11 mouse cellular contexts compared by ENCODE assay signal in the genomic region with DNA sequence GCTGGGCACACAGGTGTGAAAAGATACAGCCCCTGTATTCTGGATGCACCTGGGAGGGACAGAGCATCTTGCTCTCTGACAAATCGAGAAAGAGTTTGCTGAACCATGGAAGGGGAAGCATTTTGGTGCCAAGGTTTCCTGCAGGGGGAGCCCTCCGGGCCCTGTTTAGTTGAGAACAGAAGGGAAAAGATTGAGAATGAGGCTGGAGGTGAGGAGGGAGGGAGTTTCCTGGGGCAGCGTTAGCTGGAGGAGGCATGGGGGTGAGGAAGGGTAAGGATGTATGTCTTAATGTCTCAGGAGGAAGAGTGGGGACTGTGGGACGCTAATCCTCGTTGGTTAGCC. TPM values are rescaled to one million over a fixed set of nuclear protein-coding genes. Genes with fewer than 3 reads are reported as not detected.
DNase-seq lines count a peak whose midpoint lies in the region; ATAC-seq and TF ChIP-seq lines count a peak whose summit lies in the region.
"Had no signal": no experiment of that assay in that cellular context is flagged by ENCODE, and none has a peak within 500 bp of the region (broad histone marks: within the 10 kb centered on the region; RNA-seq: fewer than 3 reads in every experiment).

No protein-coding gene starts in this region.

- no peak for DNase-seq in heart, postnatal 25 days (ENCODE audit: low spot score)
- DNase-seq in Patski (ENCODE audit: low read depth, low spot score), result no peak
- DNase-seq in layer of hippocampus, postnatal 14 days (ENCODE audit: low spot score in 2 of 2), result peak; percentile 25 to 32
- DNase-seq in midbrain, postnatal 0 days (ENCODE audit: low spot score), result peak; percentile 61
- no peak for DNase-seq in heart, postnatal 36 days

- WGBS in heart, embryonic 14.5 days, result 7% methylated on average over 5 of the region's 5 CpGs
- 5% methylated on average over 5 of the region's 5 CpGs for WGBS in forebrain, embryonic 12.5 days
- WGBS in midbrain, postnatal 0 days, result 4% methylated on average over 5 of the region's 5 CpGs

- TF ChIP-seq CTCF in Patski (IDR thresholded peaks at IDR 0.05), result peak; percentile 36
- peak; percentile 67 for TF ChIP-seq CTCF in midbrain, postnatal 0 days (IDR thresholded peaks at IDR 0.05)

- in situ Hi-C loops in Patski (cut with MboI; ENCODE audit: low pct_unique_long_range_greater_than_20kb), result no loop called here

- H3K36me3 ChIP-seq in heart, embryonic 14.5 days (ENCODE audit: control insufficient read depth, insufficient read depth, low read length), result no peaks in the 10 kb centered on the region
- H3K36me3 ChIP-seq in forebrain, embryonic 12.5 days (replicated peaks), result no peaks in the 10 kb centered on the region
- H3K36me3 ChIP-seq in midbrain, postnatal 0 days (ENCODE audit: insufficient read depth, low read length), result no peaks in the 10 kb centered on the region

- no peak overlapping the region for H3K9ac ChIP-seq in heart, embryonic 14.5 days (ENCODE audit: low read length)
- H3K9ac ChIP-seq in forebrain, embryonic 12.5 days, result peak overlapping the region; percentile 25; the same call in 1 of the 2 replicates
- no peak overlapping the region for H3K9ac ChIP-seq in midbrain, postnatal 0 days (replicated peaks; ENCODE audit: low read length, poor library complexity, severe bottlenecking)

- POLR2A ChIA-PET in Patski (lab: Charles Lee), result no interaction called here

- H3K4me2 ChIP-seq in heart, embryonic 14.5 days (ENCODE audit: low read length), result 0 out of 2 replicates have a peak overlapping the region, but pooled peaks have one; percentile 7
- peak overlapping the region; percentile 43 for H3K4me2 ChIP-seq in forebrain, embryonic 12.5 days
- no peak overlapping the region for H3K4me2 ChIP-seq in midbrain, postnatal 0 days (ENCODE audit: low read depth, low read length, poor library complexity, severe bottlenecking)

- intact Hi-C loops in heart, postnatal 25 days (cut with DNase I), result no loop called here
- intact Hi-C loops in heart, postnatal 36 days (cut with DNase I), result no loop called here

- H3K27ac ChIP-seq in heart, embryonic 14.5 days (replicated peaks in 1 of 2; ENCODE audit: control insufficient read depth in 1 of 2, insufficient read depth in 1 of 2, low read depth in 2 of 2, low read length in 2 of 2), result no peak overlapping the region
- H3K27ac ChIP-seq in forebrain, embryonic 12.5 days, result 0 out of 2 replicates have a peak overlapping the region, but pooled peaks have one; percentile 42
- H3K27ac ChIP-seq in midbrain, postnatal 0 days (ENCODE audit: low read depth, low read length), result no peak overlapping the region

- H3K4me3 ChIP-seq in heart, embryonic 14.5 days (ENCODE audit: control insufficient read depth in 1 of 2, insufficient read depth in 1 of 2, low read depth in 1 of 2, low read length in 2 of 2), result no peak overlapping the region
- H3K4me3 ChIP-seq in forebrain, embryonic 12.5 days (replicated peaks), result no peak overlapping the region
- H3K4me3 ChIP-seq in midbrain, postnatal 0 days (ENCODE audit: low read depth, low read length), result no peak overlapping the region

- H3K9me3 ChIP-seq in heart, embryonic 14.5 days (ENCODE audit: control insufficient read depth, low read length), result no peaks in the 10 kb centered on the region
- no peaks in the 10 kb centered on the region for H3K9me3 ChIP-seq in forebrain, embryonic 12.5 days
- no peaks in the 10 kb centered on the region for H3K9me3 ChIP-seq in midbrain, postnatal 0 days (ENCODE audit: low read length)

- H3K4me1 ChIP-seq in heart, embryonic 14.5 days (ENCODE audit: control insufficient read depth in 2 of 2, insufficient read depth in 2 of 2, low read length in 2 of 2), result peaks cover 0 to 2% of the 10 kb centered on the region in 2 experiments; a peak in 2 of 4 replicates
- H3K4me1 ChIP-seq in forebrain, embryonic 12.5 days, result peaks cover 24% of the 10 kb centered on the region
- H3K4me1 ChIP-seq in midbrain, postnatal 0 days (ENCODE audit: insufficient read depth, low read length), result no peaks in the 10 kb centered on the region; the same call in 1 of the 2 replicates

- H3K27me3 ChIP-seq in heart, embryonic 14.5 days (ENCODE audit: control insufficient read depth, insufficient read depth, low read length), result peaks cover 16% of the 10 kb centered on the region
- no peaks in the 10 kb centered on the region for H3K27me3 ChIP-seq in Patski
- peaks cover 88% of the 10 kb centered on the region for H3K27me3 ChIP-seq in forebrain, embryonic 12.5 days
- H3K27me3 ChIP-seq in midbrain, postnatal 0 days (ENCODE audit: insufficient read depth, low read length), result no peaks in the 10 kb centered on the region

- CTCF ChIA-PET in Patski (lab: Charles Lee), result no interaction called here

- no peak for ATAC-seq in heart, embryonic 14.5 days (ENCODE audit: insufficient number of reproducible peaks, insufficient read depth, low FRiP score, low read depth)
- no peak for ATAC-seq in Patski
- peak; percentile 23; the same call in 1 of the 2 replicates for ATAC-seq in forebrain, embryonic 12.5 days (ENCODE audit: low FRiP score)
- 0 out of 2 replicates have a peak, but pooled peaks have one; percentile 27 for ATAC-seq in midbrain, postnatal 0 days (ENCODE audit: low FRiP score)
- no peak for ATAC-seq in erythroid progenitor cell, adult 5-6 weeks (replicated peaks; ENCODE audit: low FRiP score, poor library complexity, severe bottlenecking)

RNA-seq across cellular contexts. Expression of a gene that starts 38.4 kb away (rescaled TPM):
- 118 and 121 TPM in 2 replicates for polyA plus RNA-seq in heart, embryonic 14.5 days (2014; fragmentation: Nextera tagmentation; extraction: Ambion mirVana)
- total RNA-seq in heart, postnatal 25 days (2021), result 10 to 100 TPM; 32.5 to 32.8 TPM
- 137 TPM for polyA plus RNA-seq in Patski (2021)
- 247 and 249 TPM in 2 replicates for polyA plus RNA-seq in forebrain, embryonic 12.5 days (2016; fragmentation: Nextera tagmentation; extraction: Ambion mirVana)
- 10 to 100 TPM; 52.9 to 56.1 TPM for total RNA-seq in layer of hippocampus, postnatal 14 days (2021)
- total RNA-seq in midbrain, postnatal 0 days (2014; rRNA removed), result 101 and 106 TPM in 2 replicates
- polyA plus RNA-seq in midbrain, postnatal 0 days (2015; fragmentation: Nextera tagmentation; extraction: Ambion mirVana), result 120 and 125 TPM in 2 replicates
- 177 and 201 TPM in 2 replicates for total RNA-seq in erythroid progenitor cell, adult 5-6 weeks (2015; ENCODE audit: low replicate concordance)
- total RNA-seq in erythroid progenitor cell, adult 5-6 weeks (2017; ENCODE audit: low replicate concordance), result 147 and 174 TPM in 2 replicates
- 10 to 100 TPM; 26.6 to 34.1 TPM for total RNA-seq in heart, postnatal 36 days (2021)

RNA-seq across cellular contexts. Expression of a gene that starts 49.9 kb away (rescaled TPM):
- polyA plus RNA-seq in heart, embryonic 14.5 days (2014; fragmentation: Nextera tagmentation; extraction: Ambion mirVana), result 0.07 TPM in 1 of 2 replicates, not detected in the other
- total RNA-seq in heart, postnatal 25 days (2021), result not detected
- polyA plus RNA-seq in Patski (2021), result 0.53 TPM
- polyA plus RNA-seq in forebrain, embryonic 12.5 days (2016; fragmentation: Nextera tagmentation; extraction: Ambion mirVana), result 0.96 and 1.6 TPM in 2 replicates
- not detected for total RNA-seq in layer of hippocampus, postnatal 14 days (2021)
- total RNA-seq in midbrain, postnatal 0 days (2014; rRNA removed), result 0.71 and 1.3 TPM in 2 replicates
- 0.66 and 1.0 TPM in 2 replicates for polyA plus RNA-seq in midbrain, postnatal 0 days (2015; fragmentation: Nextera tagmentation; extraction: Ambion mirVana)
- total RNA-seq in erythroid progenitor cell, adult 5-6 weeks (2015; ENCODE audit: low replicate concordance), result not detected in 2 replicates
- not detected in 2 replicates for total RNA-seq in erythroid progenitor cell, adult 5-6 weeks (2017; ENCODE audit: low replicate concordance)
- not detected for total RNA-seq in heart, postnatal 36 days (2021)
- total RNA-seq: neutrophil, adult 5-6 weeks had no signal
- polyA plus RNA-seq: heart, postnatal 0 days had no signal

RNA-seq across cellular contexts. Expression of a gene that starts 55.8 kb away (rescaled TPM):
- polyA plus RNA-seq in heart, embryonic 14.5 days (2014; fragmentation: Nextera tagmentation; extraction: Ambion mirVana), result 0.14 TPM in 1 of 2 replicates, not detected in the other
- total RNA-seq in heart, postnatal 25 days (2021), result not detected
- 0.06 TPM for polyA plus RNA-seq in Patski (2021)
- 0.64 and 0.79 TPM in 2 replicates for polyA plus RNA-seq in forebrain, embryonic 12.5 days (2016; fragmentation: Nextera tagmentation; extraction: Ambion mirVana)
- not detected for total RNA-seq in layer of hippocampus, postnatal 14 days (2021)
- total RNA-seq in midbrain, postnatal 0 days (2014; rRNA removed), result 0.80 and 0.88 TPM in 2 replicates
- 0.86 and 1.2 TPM in 2 replicates for polyA plus RNA-seq in midbrain, postnatal 0 days (2015; fragmentation: Nextera tagmentation; extraction: Ambion mirVana)
- not detected in 2 replicates for total RNA-seq in erythroid progenitor cell, adult 5-6 weeks (2015; ENCODE audit: low replicate concordance)
- not detected in 2 replicates for total RNA-seq in erythroid progenitor cell, adult 5-6 weeks (2017; ENCODE audit: low replicate concordance)
- not detected for total RNA-seq in heart, postnatal 36 days (2021)
- total RNA-seq: MEL; neutrophil, adult 5-6 weeks had no signal
- polyA plus RNA-seq: heart, postnatal 0 days had no signal

Comparison
In these comparisons a context has a peak if more than half of its experiments do, and no peak if none do; other contexts are left out.
1. ATAC-seq: peak in forebrain, embryonic 12.5 days (single experiment) and midbrain, postnatal 0 days (single experiment); none in heart, embryonic 14.5 days (single experiment), Patski (single experiment) and erythroid progenitor cell, adult 5-6 weeks (single experiment).
2. DNase-seq: peak in layer of hippocampus, postnatal 14 days (2 of 2) and midbrain, postnatal 0 days (single experiment); none in heart, postnatal 25 days (single experiment), Patski (single experiment) and heart, postnatal 36 days (0 of 2).